Mouse (Mus musculus) olfactory bulb, adult 2 months (tissue): ENCODE results near the gene Hivep2.

Experiments used
- CTCF ChIP-seq: fragments of 200-500 bp; IDR thresholded peaks from 2 replicates; pipeline ENCODE4 v1.5.1; 2012; ENCODE audit warnings: low read depth, mild to moderate bottlenecking, low read length, moderate library complexity; ENCODE audit not compliant: insufficient read depth
- POLR2A ChIP-seq: fragments of 200-500 bp; IDR thresholded peaks from 2 replicates; pipeline ENCODE4 v1.6.1; 2012; ENCODE audit warnings: mild to moderate bottlenecking, low read depth, low read length, moderate library complexity; ENCODE audit not compliant: insufficient read depth

DNA sequence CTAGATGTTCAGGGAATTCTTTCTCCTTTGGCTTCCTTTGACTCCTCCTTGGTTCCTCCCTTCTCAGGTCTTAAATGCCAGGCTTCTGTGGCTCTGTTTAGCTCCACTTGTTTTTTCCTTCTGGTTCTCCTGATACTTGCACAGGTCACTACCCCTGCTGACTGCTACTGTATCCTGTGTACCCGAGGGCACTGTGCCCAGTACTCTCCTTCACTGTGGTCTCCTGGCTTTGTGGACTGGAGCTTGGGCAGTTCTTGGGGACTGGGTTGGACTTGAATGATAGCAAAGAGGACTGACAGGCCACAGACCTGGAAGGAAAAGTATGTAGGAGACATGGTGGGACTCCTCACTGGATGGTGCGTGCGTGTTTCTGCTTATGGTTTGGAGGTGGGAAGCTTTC, 106.6 kb downstream of the Hivep2 start:
- TF ChIP-seq CTCF, result no peak
- no peak for TF ChIP-seq POLR2A
